Mouse (Mus musculus): Measurements from ENCODE around the gene 1810009A15Rik.

GRCm38 (mm10) chr19:8914212-8914611 lies 25.6 kb downstream of the 1810009A15Rik start:
- no peak for TF ChIP-seq POLR2AphosphoS2 (IDR thresholded peaks at IDR 0.05; ENCODE audit: low read depth, low read length)
- TF ChIP-seq KAT2A (IDR thresholded peaks at IDR 0.05; ENCODE audit: insufficient replicate concordance, low read length) = no peak
- no peak for TF ChIP-seq HCFC1 (IDR thresholded peaks at IDR 0.05; ENCODE audit: low read depth, low read length)
- TF ChIP-seq MAX (IDR thresholded peaks at IDR 0.05; ENCODE audit: low read length) = no peak
- no peak for TF ChIP-seq UBTF (IDR thresholded peaks at IDR 0.05; ENCODE audit: low read depth, low read length)
- TF ChIP-seq NELFE (IDR thresholded peaks at IDR 0.05; ENCODE audit: low read depth, low read length) = no peak
- no peak for TF ChIP-seq CTCF (conservative IDR thresholded peaks at IDR 0.05 in 1 of 2, IDR thresholded peaks at IDR 0.05 in 1 of 2; ENCODE audit: low read depth in 2 of 2, low read length in 2 of 2)
- no peak for TF ChIP-seq ZNF384 (IDR thresholded peaks at IDR 0.05; ENCODE audit: low read depth, low read length)

Measured in CH12.LX (cell line).